ENCODE assay signal across 25 mouse cellular contexts in genomic region chr9:115746436-115746835, GRCm38 (mm10).
A peak's percentile ranks its signal among the peaks of the same experiment; 100 is the strongest.
DNase-seq lines count a peak whose midpoint lies in the region; ATAC-seq and TF ChIP-seq lines count a peak whose summit lies in the region.
"Had no signal": no experiment of that assay in that cellular context is flagged by ENCODE, and none has a peak within 500 bp of the region (broad histone marks: within the 10 kb centered on the region; RNA-seq: fewer than 3 reads in every experiment).

No protein-coding gene starts in this region.

- H3K4me1 ChIP-seq in heart, embryonic 10.5 days: peaks cover 5% of the 10 kb centered on the region
- no peaks in the 10 kb centered on the region for H3K4me1 ChIP-seq in heart, embryonic 11.5 days (ENCODE audit: control insufficient read depth, insufficient read depth, low read length)
- H3K4me1 ChIP-seq in liver, adult 2 months (ENCODE audit: control insufficient read depth, insufficient read depth, low read length): no peaks in the 10 kb centered on the region
- H3K4me1 ChIP-seq in liver, embryonic 12.5 days: no peaks in the 10 kb centered on the region
- H3K4me1 ChIP-seq: embryonic facial prominence, embryonic 10.5 days; forebrain, embryonic 13.5 days; heart, embryonic 15.5 days; hindbrain, embryonic 10.5 days had no signal

- no peaks in the 10 kb centered on the region for H3K79me2 ChIP-seq in liver, adult 2 months (ENCODE audit: control insufficient read depth, insufficient read depth, low read length)

- no peaks in the 10 kb centered on the region for H3K9me3 ChIP-seq in heart, embryonic 10.5 days
- H3K9me3 ChIP-seq in heart, embryonic 11.5 days (replicated peaks; ENCODE audit: control insufficient read depth, low read length): no peaks in the 10 kb centered on the region
- H3K9me3 ChIP-seq in liver, embryonic 12.5 days (replicated peaks): no peaks in the 10 kb centered on the region
- H3K9me3 ChIP-seq: embryonic facial prominence, embryonic 10.5 days; forebrain, embryonic 13.5 days; heart, embryonic 15.5 days; hindbrain, embryonic 10.5 days had no signal

- no peak for TF ChIP-seq POLR2A in liver, adult 2 months (IDR thresholded peaks at IDR 0.05; ENCODE audit: extremely low read depth, insufficient read depth, low read length)

- H3K36me3 ChIP-seq in heart, embryonic 10.5 days: no peaks in the 10 kb centered on the region
- H3K36me3 ChIP-seq in heart, embryonic 11.5 days (ENCODE audit: control insufficient read depth, insufficient read depth, low read length): no peaks in the 10 kb centered on the region
- no peaks in the 10 kb centered on the region for H3K36me3 ChIP-seq in liver, adult 2 months (ENCODE audit: control insufficient read depth, insufficient read depth, low read length)
- no peaks in the 10 kb centered on the region for H3K36me3 ChIP-seq in liver, embryonic 12.5 days
- H3K36me3 ChIP-seq: embryonic facial prominence, embryonic 10.5 days; G1E; heart, embryonic 15.5 days; hindbrain, embryonic 10.5 days had no signal

- no peak overlapping the region for H3K4me3 ChIP-seq in heart, embryonic 10.5 days
- no peak overlapping the region for H3K4me3 ChIP-seq in heart, embryonic 11.5 days (ENCODE audit: low read depth, low read length)
- H3K4me3 ChIP-seq in liver, adult 2 months (ENCODE audit: insufficient read depth, low read depth, low read length): no peak overlapping the region
- no peak overlapping the region for H3K4me3 ChIP-seq in liver, embryonic 12.5 days
- H3K4me3 ChIP-seq: embryonic facial prominence, embryonic 10.5 days; forebrain, embryonic 13.5 days; gastrocnemius, adult 2 months; heart, embryonic 15.5 days; hindbrain, embryonic 10.5 days had no signal

- no peak overlapping the region for H3K4me2 ChIP-seq in heart, embryonic 11.5 days
- H3K4me2 ChIP-seq in liver, embryonic 12.5 days: no peak overlapping the region
- H3K4me2 ChIP-seq: forebrain, embryonic 13.5 days; heart, embryonic 15.5 days; hindbrain, embryonic 14.5 days had no signal

- DNase-seq in heart, embryonic 10.5 days (ENCODE audit: low spot score): no peak
- peak; percentile 4 for DNase-seq in liver, adult 2 months (ENCODE audit: extremely low read depth, low read depth, low spot score)
- DNase-seq in spleen, adult 12 weeks (ENCODE audit: low spot score): no peak
- no peak for DNase-seq in spleen, postnatal 10 days (ENCODE audit: low spot score in 2 of 2)
- DNase-seq: adrenal gland, postnatal 10 days; B cell, adult 2 months; cerebellum, adult 18-20 months; cerebellum, adult 9-11 months; cerebellum, postnatal 36 days; forebrain, postnatal 0 days; gastrocnemius, adult 2 months; gastrocnemius, postnatal 25 days; heart, adult 11 months; heart, postnatal 14 days had no signal

- WGBS in heart, embryonic 10.5 days: 51% methylated on average over 9 of the region's 9 CpGs
- WGBS in heart, embryonic 11.5 days (ENCODE audit: insufficient replicate concordance): 49% methylated on average over 9 of the region's 9 CpGs
- WGBS in liver, adult 2 months: 75% methylated on average over 9 of the region's 9 CpGs
- WGBS in liver, embryonic 12.5 days (ENCODE audit: insufficient replicate concordance): 16% methylated on average over 9 of the region's 9 CpGs

- H3K9ac ChIP-seq in heart, embryonic 11.5 days (ENCODE audit: low read depth, low read length): no peak overlapping the region
- no peak overlapping the region for H3K9ac ChIP-seq in liver, adult 2 months (ENCODE audit: low read depth, low read length)
- no peak overlapping the region for H3K9ac ChIP-seq in liver, embryonic 12.5 days
- H3K9ac ChIP-seq: forebrain, embryonic 13.5 days; forebrain, postnatal 0 days; heart, embryonic 15.5 days; hindbrain, embryonic 14.5 days had no signal

- no peaks in the 10 kb centered on the region for H3K27me3 ChIP-seq in heart, embryonic 10.5 days (ENCODE audit: insufficient read depth, poor library complexity, severe bottlenecking)
- H3K27me3 ChIP-seq in heart, embryonic 11.5 days (ENCODE audit: control insufficient read depth, insufficient read depth, low read length): no peaks in the 10 kb centered on the region
- H3K27me3 ChIP-seq in liver, adult 2 months (ENCODE audit: control insufficient read depth, insufficient read depth, low read length): no peaks in the 10 kb centered on the region; the same call in 1 of the 2 replicates
- H3K27me3 ChIP-seq in liver, embryonic 12.5 days (replicated peaks): no peaks in the 10 kb centered on the region
- H3K27me3 ChIP-seq: forebrain, embryonic 13.5 days; heart, embryonic 15.5 days had no signal

- no peak for ATAC-seq in heart, embryonic 11.5 days (replicated peaks; ENCODE audit: insufficient number of reproducible peaks, low FRiP score, low TSS enrichment)
- no peak for ATAC-seq in liver, embryonic 12.5 days
- ATAC-seq in granulocyte monocyte progenitor cell, adult 5-6 weeks (replicated peaks; ENCODE audit: poor library complexity, severe bottlenecking): peak; percentile 98
- ATAC-seq in megakaryocyte progenitor cell, adult 5-6 weeks (replicated peaks; ENCODE audit: poor library complexity): peak; percentile 91
- ATAC-seq: CD4-positive, CD25-positive, alpha-beta regulatory T cell, adult 4 months; forebrain, embryonic 13.5 days; forebrain, postnatal 0 days had no signal

- peak overlapping the region; percentile 10; the same call in 1 of the 2 replicates for H3K27ac ChIP-seq in heart, embryonic 10.5 days
- no peak overlapping the region for H3K27ac ChIP-seq in heart, embryonic 11.5 days (ENCODE audit: low read depth, low read length)
- H3K27ac ChIP-seq in liver, adult 2 months (replicated peaks; ENCODE audit: insufficient read depth, low read depth, low read length): no peak overlapping the region
- no peak overlapping the region for H3K27ac ChIP-seq in liver, embryonic 12.5 days
- H3K27ac ChIP-seq: embryonic facial prominence, embryonic 10.5 days; forebrain, embryonic 13.5 days; gastrocnemius, adult 2 months; heart, embryonic 15.5 days; hindbrain, embryonic 10.5 days; hindbrain, embryonic 14.5 days had no signal

- no peak for TF ChIP-seq CTCF in liver, adult 2 months (IDR thresholded peaks at IDR 0.05; ENCODE audit: low read depth, low read length)

Comparison
In these comparisons a context has a peak if more than half of its experiments do, and no peak if none do; other contexts are left out.
1. ATAC-seq: peak in granulocyte monocyte progenitor cell, adult 5-6 weeks (single experiment) and megakaryocyte progenitor cell, adult 5-6 weeks (single experiment); none in heart, embryonic 11.5 days (single experiment) and liver, embryonic 12.5 days (single experiment).